Mouse (Mus musculus): ENCODE measurements around the gene Has1. TPM values are rescaled to one million over a fixed set of nuclear protein-coding genes. Genes with fewer than 3 reads are reported as not detected.

Has1 gene
- total RNA-seq, 1 experiment = 0.22 TPM

DNA sequence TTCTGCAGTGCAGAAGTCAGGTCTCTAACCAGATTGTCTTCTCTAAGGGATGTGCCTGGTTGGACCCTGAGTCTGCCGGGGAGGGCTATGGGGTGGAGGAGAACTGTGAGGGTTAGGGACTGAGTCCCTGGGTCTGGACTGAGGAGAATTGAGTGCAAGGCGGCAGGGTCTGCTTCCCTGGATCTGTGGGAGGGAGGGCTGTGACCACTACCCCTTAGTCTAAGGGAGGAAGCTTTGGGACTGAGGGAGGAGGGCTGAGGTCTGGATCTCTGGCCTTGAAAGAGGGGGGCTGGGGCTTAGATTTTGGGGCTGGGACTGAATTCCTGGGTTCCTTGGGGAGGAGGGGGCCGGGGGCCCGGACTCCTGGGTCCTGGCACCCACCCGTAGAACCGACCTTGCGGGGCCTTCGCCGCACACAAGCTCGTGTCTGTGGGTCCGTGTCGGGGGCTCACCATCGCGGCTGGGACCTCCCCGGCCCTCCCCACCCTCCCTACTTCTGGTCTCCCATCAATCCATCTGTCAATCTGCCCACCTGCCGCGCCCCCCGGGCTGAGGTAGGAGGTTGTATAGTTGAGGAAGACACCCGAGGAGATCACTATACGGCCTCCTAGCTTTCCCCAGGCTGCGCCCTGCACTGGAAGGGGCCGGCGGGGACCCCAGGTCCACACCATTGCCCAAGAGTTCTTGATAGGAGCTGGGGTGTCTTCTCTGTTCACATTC, 25.0 kb downstream of the Has1 start:
- Histone ChIP-seq H3K9ac (ENCODE audit: insufficient read depth, low read depth, low read length, poor library complexity, severe bottlenecking) (peak overlapping the region; percentile 27), H3K27ac (ENCODE audit: insufficient read depth, low read depth, low read length, poor library complexity, severe bottlenecking) (no peak overlapping the region), H3K9me3 (ENCODE audit: control insufficient read depth, insufficient read depth, low read depth, low read length) (no peaks in the 10 kb centered on the region), H3K4me1 (ENCODE audit: control insufficient read depth in 2 of 2, insufficient read depth in 2 of 2, low read length in 2 of 2, poor library complexity in 1 of 2) (peaks cover 3 to 15% of the 10 kb centered on the region in 2 experiments), H3K36me3 (ENCODE audit: control insufficient read depth, insufficient read depth, low read length, poor library complexity, severe bottlenecking) (peaks cover 2% of the 10 kb centered on the region), H3K4me3 (ENCODE audit: insufficient read depth in 1 of 2, low read depth in 1 of 2, low read length in 2 of 2, poor library complexity in 1 of 2, severe bottlenecking in 1 of 2) (peak overlapping the region; percentile 87 to 93; a peak in 3 of 4 replicates)
- TF ChIP-seq MAFK (IDR thresholded peaks at IDR 0.05; ENCODE audit: insufficient read depth, low read depth, low read length) (no peak), ZNF384 (IDR thresholded peaks at IDR 0.05; ENCODE audit: low read depth, low read length) (no peak), HCFC1 (IDR thresholded peaks at IDR 0.05; ENCODE audit: borderline replicate concordance, insufficient read depth, low read length) (no peak), CHD2 (IDR thresholded peaks at IDR 0.05; ENCODE audit: low read depth, low read length) (no peak), ZC3H11A (IDR thresholded peaks at IDR 0.05; ENCODE audit: borderline replicate concordance, low read depth, low read length) (no peak)
- in situ Hi-C loops (cut with MboI; ENCODE audit: low sequenced_read_pairs in 2 of 2, unreplicated experiment in 2 of 2) = no loop called here
- DNase-seq (ENCODE audit: low read depth, low spot score) = no peak

DNA sequence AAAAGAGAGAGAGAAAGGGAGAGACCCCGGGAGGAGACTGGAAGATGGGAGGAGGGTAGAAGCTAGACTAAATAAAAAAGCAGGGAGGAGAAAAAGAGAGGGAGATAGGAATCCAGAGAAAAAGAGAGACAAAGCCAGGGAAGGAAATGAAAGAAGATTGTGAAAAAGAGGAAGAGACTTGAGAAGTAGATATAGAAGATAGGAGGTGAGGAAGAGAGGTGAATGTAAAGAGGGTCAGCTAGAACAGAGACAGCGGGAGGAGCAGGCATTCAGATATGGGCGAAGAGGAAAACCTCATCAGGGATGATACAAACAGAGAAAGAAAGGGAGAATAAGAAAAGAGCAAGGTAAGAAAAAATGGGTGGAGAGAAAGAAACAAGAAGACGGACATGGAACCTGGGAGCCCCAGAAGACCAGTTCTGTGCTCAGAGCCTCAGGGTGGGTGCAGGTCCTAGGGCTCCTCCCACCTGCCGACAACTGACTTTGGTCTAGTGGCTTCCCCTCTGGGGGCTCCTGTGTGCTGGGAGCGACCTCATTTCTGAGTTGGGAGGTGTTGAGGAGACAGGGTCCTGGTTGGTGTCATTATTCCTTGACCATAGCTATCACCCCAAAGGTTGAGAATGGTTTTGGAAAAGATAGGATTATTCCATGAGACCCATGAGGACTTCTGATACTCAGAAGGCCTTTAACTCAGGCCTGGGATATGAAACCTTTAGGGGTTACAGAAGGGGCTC, 25.8 kb downstream of the Has1 start:
- Histone ChIP-seq H3K4me3 (ENCODE audit: insufficient read depth in 1 of 2, low read depth in 1 of 2, low read length in 2 of 2, poor library complexity in 1 of 2, severe bottlenecking in 1 of 2) (peak overlapping the region; percentile 87 to 93), H3K4me1 (ENCODE audit: control insufficient read depth in 2 of 2, insufficient read depth in 2 of 2, low read length in 2 of 2, poor library complexity in 1 of 2) (peaks cover under 1 to 15% of the 10 kb centered on the region in 2 experiments), H3K9ac (ENCODE audit: insufficient read depth, low read depth, low read length, poor library complexity, severe bottlenecking) (peak overlapping the region; percentile 63; the same call in 1 of the 2 replicates), H3K9me3 (ENCODE audit: control insufficient read depth, insufficient read depth, low read depth, low read length) (no peaks in the 10 kb centered on the region), H3K27ac (ENCODE audit: insufficient read depth, low read depth, low read length, poor library complexity, severe bottlenecking) (peak overlapping the region; percentile 99; the same call in 1 of the 2 replicates), H3K36me3 (ENCODE audit: control insufficient read depth, insufficient read depth, low read length, poor library complexity, severe bottlenecking) (peaks cover 2% of the 10 kb centered on the region)
- in situ Hi-C loops (cut with MboI; ENCODE audit: low sequenced_read_pairs in 2 of 2, unreplicated experiment in 2 of 2) = no loop called here
- TF ChIP-seq CHD2 (IDR thresholded peaks at IDR 0.05; ENCODE audit: low read depth, low read length) = no peak
- TF ChIP-seq ZC3H11A (IDR thresholded peaks at IDR 0.05; ENCODE audit: borderline replicate concordance, low read depth, low read length) = no peak
- no peak for TF ChIP-seq HCFC1 (IDR thresholded peaks at IDR 0.05; ENCODE audit: borderline replicate concordance, insufficient read depth, low read length)
- no peak for TF ChIP-seq MAFK (IDR thresholded peaks at IDR 0.05; ENCODE audit: insufficient read depth, low read depth, low read length)
- TF ChIP-seq ZNF384 (IDR thresholded peaks at IDR 0.05; ENCODE audit: low read depth, low read length) = no peak
- DNase-seq (ENCODE audit: low read depth, low spot score) = no peak

- Histone ChIP-seq H3K9me3 (ENCODE audit: control insufficient read depth, insufficient read depth, low read depth, low read length) (no peaks in the 10 kb centered on the region), H3K4me3 (ENCODE audit: insufficient read depth in 1 of 2, low read depth in 1 of 2, low read length in 2 of 2, poor library complexity in 1 of 2, severe bottlenecking in 1 of 2) (peak overlapping the region; percentile 87 to 93), H3K4me1 (ENCODE audit: control insufficient read depth in 2 of 2, insufficient read depth in 2 of 2, low read length in 2 of 2, poor library complexity in 1 of 2) (peaks cover 0 to 15% of the 10 kb centered on the region in 2 experiments), H3K9ac (ENCODE audit: insufficient read depth, low read depth, low read length, poor library complexity, severe bottlenecking) (peak overlapping the region; percentile 95), H3K36me3 (ENCODE audit: control insufficient read depth, insufficient read depth, low read length, poor library complexity, severe bottlenecking) (peaks cover 2% of the 10 kb centered on the region), H3K27ac (ENCODE audit: insufficient read depth, low read depth, low read length, poor library complexity, severe bottlenecking) (peak overlapping the region; percentile 99)
- TF ChIP-seq ZNF384 (IDR thresholded peaks at IDR 0.05; ENCODE audit: low read depth, low read length) = no peak
- TF ChIP-seq ZC3H11A (IDR thresholded peaks at IDR 0.05; ENCODE audit: borderline replicate concordance, low read depth, low read length) = no peak
- TF ChIP-seq CHD2 (IDR thresholded peaks at IDR 0.05; ENCODE audit: low read depth, low read length) = no peak
- TF ChIP-seq MAFK (IDR thresholded peaks at IDR 0.05; ENCODE audit: insufficient read depth, low read depth, low read length) = no peak
- TF ChIP-seq HCFC1 (IDR thresholded peaks at IDR 0.05; ENCODE audit: borderline replicate concordance, insufficient read depth, low read length) = no peak
- DNase-seq (ENCODE audit: low read depth, low spot score) = peak; percentile 72
- in situ Hi-C loops (cut with MboI; ENCODE audit: low sequenced_read_pairs in 2 of 2, unreplicated experiment in 2 of 2) = no loop called here
Measured at GRCm38 (mm10) chr17:17828191-17828981, 26.6 kb downstream of the Has1 start.

DNA sequence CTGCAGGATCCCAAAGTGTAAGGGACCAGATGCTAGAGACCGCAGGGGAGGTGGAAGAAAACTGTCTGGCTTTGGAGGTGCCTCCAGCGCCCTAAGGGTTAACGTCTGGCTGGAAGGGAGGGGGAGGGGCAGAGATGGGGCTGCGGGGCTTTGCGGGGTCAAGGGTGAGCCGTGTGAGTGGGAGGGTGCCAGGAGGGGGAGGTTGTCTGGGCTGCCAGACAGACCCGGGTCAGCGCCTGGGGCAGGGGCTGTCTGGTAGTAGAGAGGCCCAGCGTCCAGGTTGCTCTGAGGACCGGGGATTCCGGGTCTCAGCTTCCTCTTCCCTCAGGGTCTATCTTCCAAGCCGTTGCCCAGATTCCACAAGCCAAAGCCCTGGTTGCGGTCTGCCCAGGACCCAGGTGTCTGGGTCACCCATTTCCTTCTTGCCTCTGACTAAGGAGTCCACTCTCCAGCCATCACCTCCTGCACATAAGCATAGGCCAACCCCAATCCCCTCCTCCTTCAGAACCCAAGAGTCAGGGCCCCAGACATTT, 27.3 kb downstream of the Has1 start:
- Histone ChIP-seq H3K36me3 (ENCODE audit: control insufficient read depth, insufficient read depth, low read length, poor library complexity, severe bottlenecking) (peaks cover 2% of the 10 kb centered on the region; the same call in 1 of the 2 replicates), H3K4me1 (ENCODE audit: control insufficient read depth in 2 of 2, insufficient read depth in 2 of 2, low read length in 2 of 2, poor library complexity in 1 of 2) (peaks cover 0 to 15% of the 10 kb centered on the region in 2 experiments), H3K9ac (ENCODE audit: insufficient read depth, low read depth, low read length, poor library complexity, severe bottlenecking) (peak overlapping the region; percentile 95), H3K9me3 (ENCODE audit: control insufficient read depth, insufficient read depth, low read depth, low read length) (no peaks in the 10 kb centered on the region), H3K4me3 (ENCODE audit: insufficient read depth in 1 of 2, low read depth in 1 of 2, low read length in 2 of 2, poor library complexity in 1 of 2, severe bottlenecking in 1 of 2) (peak overlapping the region; percentile 87 to 93), H3K27ac (ENCODE audit: insufficient read depth, low read depth, low read length, poor library complexity, severe bottlenecking) (peak overlapping the region; percentile 99)
- in situ Hi-C loops (cut with MboI; ENCODE audit: low sequenced_read_pairs in 2 of 2, unreplicated experiment in 2 of 2) = no loop called here
- TF ChIP-seq ZNF384 (IDR thresholded peaks at IDR 0.05; ENCODE audit: low read depth, low read length) (no peak), CHD2 (IDR thresholded peaks at IDR 0.05; ENCODE audit: low read depth, low read length) (0 out of 2 replicates have a peak, but pooled peaks have one; percentile 7), HCFC1 (IDR thresholded peaks at IDR 0.05; ENCODE audit: borderline replicate concordance, insufficient read depth, low read length) (0 out of 2 replicates have a peak, but pooled peaks have one; percentile 1)
- peak; percentile 63 for DNase-seq (ENCODE audit: low read depth, low spot score)
